Mouse (Mus musculus): ENCODE results near the gene Dnajb12. TPM values are rescaled to one million over a fixed set of nuclear protein-coding genes. Genes with fewer than 3 reads are reported as not detected.

Gene Dnajb12
- polyA plus RNA-seq, 2 experiments = 26.3 to 34.1 TPM

DNA sequence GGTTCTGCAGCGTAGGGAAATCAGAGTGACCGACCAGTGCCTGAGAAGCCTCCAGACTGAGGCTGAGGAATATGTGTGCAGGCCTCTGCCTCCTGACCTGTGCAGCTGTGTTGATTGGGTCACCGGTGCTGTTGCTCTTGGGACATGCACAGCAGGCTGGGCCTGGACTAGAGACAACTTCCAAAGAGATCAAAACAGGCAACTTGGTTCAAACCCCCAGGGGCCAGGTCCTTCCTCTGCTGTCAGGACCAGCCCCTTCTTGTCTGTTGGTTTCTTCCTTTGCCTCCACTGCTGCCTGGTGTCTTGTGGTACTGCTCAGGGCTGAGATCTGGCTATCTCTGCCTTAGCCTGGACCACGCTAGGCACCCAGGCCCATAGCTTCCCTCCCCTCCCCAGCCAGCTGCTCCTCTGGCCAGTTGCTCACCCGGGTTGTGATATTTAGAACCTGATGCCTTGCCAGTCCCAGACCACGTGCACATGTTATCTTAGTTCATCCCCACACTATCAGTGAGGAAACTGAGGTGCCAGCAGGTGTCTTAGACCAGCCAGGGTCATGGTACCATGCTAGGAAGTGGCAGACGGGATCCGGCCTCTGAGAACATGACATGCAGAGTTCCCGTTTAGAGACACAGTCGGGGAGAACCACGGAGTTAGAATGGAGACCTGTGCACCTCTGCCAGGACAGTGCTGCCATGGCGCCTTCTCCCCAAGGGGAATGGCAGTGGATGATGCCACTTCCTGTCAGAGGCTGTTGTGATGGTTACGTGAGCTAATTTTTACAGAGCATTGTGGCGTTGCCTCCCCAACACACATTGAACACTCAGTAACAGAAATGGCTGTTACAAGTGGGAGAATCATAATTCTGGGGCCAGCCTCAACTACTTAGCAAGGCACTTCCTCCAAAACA, 6.1 kb downstream of the Dnajb12 start:
- Histone ChIP-seq H3K27ac (replicated peaks; ENCODE audit: low read depth, low read length) (no peak overlapping the region), H3K9me3 (ENCODE audit: control insufficient read depth, low read length) (no peaks in the 10 kb centered on the region), H3K4me1 (ENCODE audit: control insufficient read depth, insufficient read depth, low read length) (peaks cover 7% of the 10 kb centered on the region; the same call in 1 of the 2 replicates), H3K36me3 (ENCODE audit: control insufficient read depth, insufficient read depth, low read length) (peaks cover 13% of the 10 kb centered on the region), H3K27me3 (ENCODE audit: control insufficient read depth, insufficient read depth, low read length) (no peaks in the 10 kb centered on the region), H3K9ac (ENCODE audit: low read depth, low read length, severe bottlenecking) (no peak overlapping the region), H3K4me2 (replicated peaks; ENCODE audit: low read depth, low read length, severe bottlenecking) (no peak overlapping the region), H3K4me3 (replicated peaks; ENCODE audit: low read length) (no peak overlapping the region)
- WGBS = 88% methylated on average over 14 of the region's 14 CpGs
- DNase-seq (ENCODE audit: low spot score) (no peak), ATAC-seq (ENCODE audit: low FRiP score, low read depth) (no peak)
- no peak for TF ChIP-seq POLR2A (IDR thresholded peaks at IDR 0.05; ENCODE audit: borderline replicate concordance, extremely low read depth, insufficient read depth, insufficient read length)

DNA sequence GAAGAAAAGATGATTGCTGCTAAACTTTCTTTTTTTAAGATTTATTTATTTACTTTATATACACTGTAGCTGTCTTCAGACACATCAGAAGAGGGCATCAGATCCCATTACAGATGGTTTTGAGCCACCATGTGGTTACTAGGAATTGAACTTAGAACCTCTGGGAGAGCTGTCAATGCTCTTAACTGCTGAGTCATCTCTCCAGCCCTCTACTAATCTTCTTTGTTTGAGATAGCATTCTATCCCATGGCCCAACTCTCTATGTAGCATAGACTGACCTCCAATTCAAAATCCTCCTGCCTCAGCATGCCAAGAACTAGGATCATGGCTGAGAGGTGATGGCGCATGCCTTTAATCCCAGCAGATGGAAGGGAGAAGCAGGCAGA, 6.7 kb downstream of the Dnajb12 start:
- Histone ChIP-seq H3K4me3 (replicated peaks; ENCODE audit: low read length) (no peak overlapping the region), H3K4me1 (ENCODE audit: control insufficient read depth, insufficient read depth, low read length) (0 out of 2 replicates have a peak, but pooled peaks cover under 1% of the 10 kb centered on the region), H3K9ac (ENCODE audit: low read depth, low read length, severe bottlenecking) (no peak overlapping the region), H3K27ac (replicated peaks; ENCODE audit: low read depth, low read length) (no peak overlapping the region), H3K36me3 (ENCODE audit: control insufficient read depth, insufficient read depth, low read length) (peaks cover 20% of the 10 kb centered on the region), H3K4me2 (replicated peaks; ENCODE audit: low read depth, low read length, severe bottlenecking) (no peak overlapping the region), H3K9me3 (ENCODE audit: control insufficient read depth, low read length) (no peaks in the 10 kb centered on the region), H3K27me3 (ENCODE audit: control insufficient read depth, insufficient read depth, low read length) (no peaks in the 10 kb centered on the region)
- DNase-seq (ENCODE audit: low spot score) = no peak
- ATAC-seq (ENCODE audit: low FRiP score, low read depth) = no peak
- TF ChIP-seq POLR2A (IDR thresholded peaks at IDR 0.05; ENCODE audit: borderline replicate concordance, extremely low read depth, insufficient read depth, insufficient read length) = no peak
- 88% methylated on average over 1 of the region's 1 CpGs for WGBS

DNA sequence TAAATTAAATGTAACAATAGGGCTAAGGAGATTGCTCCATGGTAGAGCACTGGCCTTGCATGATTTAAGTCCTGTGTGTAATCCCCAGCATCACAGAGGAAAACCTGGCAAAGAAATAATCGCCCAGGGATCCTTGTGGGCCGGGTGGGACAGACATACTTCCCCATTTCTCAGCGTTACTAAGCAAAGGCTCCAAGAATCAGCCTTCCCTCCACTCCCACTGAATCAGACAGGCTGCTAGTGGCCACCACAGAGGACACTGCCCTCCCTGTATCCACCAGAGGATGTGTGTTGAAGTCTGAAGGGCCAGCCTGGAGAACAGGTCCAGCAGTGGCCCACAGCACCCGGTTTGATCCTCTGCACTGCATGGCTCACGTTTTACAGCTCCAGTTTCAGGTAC, 8.1 kb downstream of the Dnajb12 start:
- H3K36me3 ChIP-seq (ENCODE audit: control insufficient read depth, insufficient read depth, low read length) = peaks cover 33% of the 10 kb centered on the region
- ATAC-seq (ENCODE audit: low FRiP score, low read depth) = no peak
- TF ChIP-seq POLR2A (IDR thresholded peaks at IDR 0.05; ENCODE audit: borderline replicate concordance, extremely low read depth, insufficient read depth, insufficient read length) = no peak

DNA sequence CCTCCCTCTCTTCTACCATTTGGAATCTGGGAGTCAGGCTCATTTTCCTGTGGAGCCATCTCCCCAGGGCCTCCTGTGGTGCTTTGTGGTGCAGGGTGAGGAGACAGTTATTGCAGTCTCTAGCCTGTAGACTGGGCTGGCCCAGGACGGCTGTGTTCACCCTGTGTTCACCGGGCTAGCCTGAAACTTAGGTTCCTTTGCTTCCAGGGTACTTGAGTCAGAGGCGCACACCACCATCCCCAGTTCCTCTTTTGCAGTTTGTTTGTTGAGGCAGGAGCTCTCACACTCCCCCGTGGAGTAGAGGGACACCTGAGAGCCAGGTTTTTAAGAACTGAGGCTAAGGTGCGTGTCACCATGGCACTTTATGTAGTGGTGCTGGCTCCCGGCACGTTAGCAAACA, 10.0 kb downstream of the Dnajb12 start:
- WGBS = 88% methylated on average over 7 of the region's 7 CpGs
- Histone ChIP-seq H3K4me2 (replicated peaks; ENCODE audit: low read depth, low read length, severe bottlenecking) (no peak overlapping the region), H3K4me1 (ENCODE audit: control insufficient read depth, insufficient read depth, low read length) (no peaks in the 10 kb centered on the region), H3K27me3 (ENCODE audit: control insufficient read depth, insufficient read depth, low read length) (no peaks in the 10 kb centered on the region), H3K27ac (replicated peaks; ENCODE audit: low read depth, low read length) (no peak overlapping the region), H3K36me3 (ENCODE audit: control insufficient read depth, insufficient read depth, low read length) (peaks cover 48% of the 10 kb centered on the region), H3K4me3 (replicated peaks; ENCODE audit: low read length) (no peak overlapping the region), H3K9ac (ENCODE audit: low read depth, low read length, severe bottlenecking) (no peak overlapping the region), H3K9me3 (ENCODE audit: control insufficient read depth, low read length) (no peaks in the 10 kb centered on the region)
- DNase-seq (ENCODE audit: low spot score) (no peak), ATAC-seq (ENCODE audit: low FRiP score, low read depth) (no peak)
- no peak for TF ChIP-seq POLR2A (IDR thresholded peaks at IDR 0.05; ENCODE audit: borderline replicate concordance, extremely low read depth, insufficient read depth, insufficient read length)

More for the DNA sequence above, 8.1 kb downstream of the Dnajb12 start:
- 89% methylated on average over 5 of the region's 5 CpGs for WGBS
- Histone ChIP-seq H3K4me3 (replicated peaks; ENCODE audit: low read length) (no peak overlapping the region), H3K9me3 (ENCODE audit: control insufficient read depth, low read length) (no peaks in the 10 kb centered on the region), H3K4me2 (replicated peaks; ENCODE audit: low read depth, low read length, severe bottlenecking) (no peak overlapping the region), H3K4me1 (ENCODE audit: control insufficient read depth, insufficient read depth, low read length) (no peaks in the 10 kb centered on the region), H3K27ac (replicated peaks; ENCODE audit: low read depth, low read length) (no peak overlapping the region), H3K9ac (ENCODE audit: low read depth, low read length, severe bottlenecking) (no peak overlapping the region), H3K27me3 (ENCODE audit: control insufficient read depth, insufficient read depth, low read length) (no peaks in the 10 kb centered on the region)
- no peak for DNase-seq (ENCODE audit: low spot score)

DNA sequence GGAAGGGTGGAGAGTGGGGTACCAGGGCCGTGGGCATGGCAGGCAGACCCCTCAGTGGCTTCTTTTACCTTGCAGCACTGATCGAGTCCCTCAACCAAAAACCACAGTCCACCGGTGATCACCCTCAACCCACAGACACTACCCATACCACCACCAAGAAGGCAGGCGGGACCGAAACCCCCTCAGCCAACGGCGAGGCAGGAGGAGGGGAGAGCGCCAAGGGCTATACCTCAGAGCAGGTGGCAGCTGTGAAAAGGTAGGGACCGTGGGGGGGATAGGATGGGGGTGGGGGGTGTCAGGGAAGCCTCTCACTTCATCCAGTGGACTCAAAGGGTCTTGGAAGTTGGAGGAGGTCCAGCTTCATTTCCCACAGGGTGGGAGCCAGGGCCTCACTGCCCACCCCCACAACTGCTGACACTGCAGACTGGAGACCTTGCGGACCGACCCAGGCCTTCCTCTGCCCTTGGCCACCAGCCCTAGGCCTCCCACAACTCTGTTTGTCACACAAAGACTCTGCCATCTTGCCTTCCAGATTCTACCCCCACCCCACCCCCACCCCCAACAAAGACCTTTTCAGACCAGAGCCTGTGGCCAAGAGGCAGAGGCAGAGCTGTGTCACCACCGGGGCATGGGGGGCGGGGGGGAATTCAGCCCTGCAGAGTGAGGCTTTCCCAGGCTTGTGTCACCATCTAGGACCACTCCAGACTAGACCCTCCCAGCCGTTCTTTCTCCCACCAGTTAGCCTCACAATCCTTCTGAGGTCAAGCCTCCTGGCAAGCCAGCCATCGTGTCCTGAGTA, 10.8 kb downstream of the Dnajb12 start:
- Histone ChIP-seq H3K4me2 (replicated peaks; ENCODE audit: low read depth, low read length, severe bottlenecking) (no peak overlapping the region), H3K4me1 (ENCODE audit: control insufficient read depth, insufficient read depth, low read length) (no peaks in the 10 kb centered on the region), H3K27ac (replicated peaks; ENCODE audit: low read depth, low read length) (no peak overlapping the region), H3K36me3 (ENCODE audit: control insufficient read depth, insufficient read depth, low read length) (peaks cover 46% of the 10 kb centered on the region), H3K9ac (ENCODE audit: low read depth, low read length, severe bottlenecking) (no peak overlapping the region), H3K9me3 (ENCODE audit: control insufficient read depth, low read length) (no peaks in the 10 kb centered on the region), H3K27me3 (ENCODE audit: control insufficient read depth, insufficient read depth, low read length) (no peaks in the 10 kb centered on the region), H3K4me3 (replicated peaks; ENCODE audit: low read length) (no peak overlapping the region)
- WGBS = 88% methylated on average over 13 of the region's 15 CpGs
- DNase-seq (ENCODE audit: low spot score) (no peak), ATAC-seq (ENCODE audit: low FRiP score, low read depth) (no peak)
- no peak for TF ChIP-seq POLR2A (IDR thresholded peaks at IDR 0.05; ENCODE audit: borderline replicate concordance, extremely low read depth, insufficient read depth, insufficient read length)

All from limb, embryonic 14.5 days (tissue).